Mouse (Mus musculus) kidney, postnatal 0 days (tissue): ENCODE results near the gene Gm10762. TPM values are rescaled to one million over a fixed set of nuclear protein-coding genes. Genes with fewer than 3 reads are reported as not detected.

ENCODE experiments used
- ATAC-seq: fragments of 200-750 bp; cut with Nextera tagmentation; replicated peaks from 2 replicates; pipeline ENCODE4 v1.8.0; 2017; ENCODE audit warnings: low read depth, moderate number of reproducible peaks, moderate TSS enrichment, moderate library complexity; ENCODE audit not compliant: low FRiP score
- DNase-seq: peaks from one replicate; pipeline ENCODE4 v3.0.0-alpha.2; 2016; ENCODE audit warnings: low spot score
- H3K27ac ChIP-seq: fragments of 300-500 bp; sonication (generic); 2 replicates; pipeline ENCODE4 v1.5.1; 2014; ENCODE audit warnings: mild to moderate bottlenecking
- H3K27me3 ChIP-seq: fragments of 300-500 bp; sonication (generic); 2 replicates; pipeline ENCODE4 v1.6.1; 2014; ENCODE audit warnings: low read length, mixed read lengths; ENCODE audit not compliant: insufficient read depth
- H3K36me3 ChIP-seq: fragments of 300-500 bp; sonication (generic); 2 replicates; pipeline ENCODE4 v1.6.1; 2014; ENCODE audit warnings: low read length, mixed read lengths; ENCODE audit not compliant: insufficient read depth
- H3K4me1 ChIP-seq: fragments of 300-500 bp; sonication (generic); replicated peaks from 2 replicates; pipeline ENCODE4 v1.6.1; 2014; ENCODE audit warnings: antibody characterized with exemption, low read length, mixed read lengths; ENCODE audit not compliant: insufficient read depth
- H3K4me2 ChIP-seq: fragments of 300-500 bp; sonication (generic); 2 replicates; pipeline ENCODE4 v1.6.1; 2014; ENCODE audit warnings: mild to moderate bottlenecking, low read length, moderate library complexity, mixed read lengths
- H3K4me3 ChIP-seq: fragments of 300-500 bp; sonication (generic); replicated peaks from 2 replicates; pipeline ENCODE4 v1.5.1; 2014; ENCODE audit warnings: low read depth, low read length
- H3K9ac ChIP-seq: fragments of 300-500 bp; sonication (generic); 2 replicates; pipeline ENCODE4 v1.6.1; 2014; ENCODE audit warnings: low read depth, low read length
- H3K9me3 ChIP-seq: fragments of 300-500 bp; sonication (generic); replicated peaks from 2 replicates; pipeline ENCODE4 v1.6.1; 2016; ENCODE audit warnings: low read length, inconsistent platforms, mixed read lengths
- CTCF ChIP-seq: IDR thresholded peaks from 2 replicates; pipeline ENCODE4 v1.5.1; 2016; ENCODE audit warnings: antibody characterized with exemption, low read depth, mild to moderate bottlenecking, moderate library complexity
- WGBS: fragments of 180-500 bp; shearing (Covaris S2); extraction: QIAGEN DNeasy Blood & Tissue Kit; methylation state at CpG from one replicate; pipeline ENCODE4 v1.1.7; 2014; 5-methylcytosine and 5-hydroxymethylcytosine counted together
- microRNA-seq: library from miRNA; unstranded; fragments of <30 nt; microRNA quantifications from one replicate; pipeline ENCODE4, GENCODE M21; 2016
- polyA plus RNA-seq: library from polyadenylated mRNA; unstranded; fragments of >200 nt; fragmentation: Nextera tagmentation; extraction: Ambion mirVana; gene quantifications from 2 replicates; pipeline ENCODE4 v1.2.1, GENCODE M21; 2015

The Gm10762 gene
- polyA plus RNA-seq, 1 experiment from 2014 or later, result 26.5 TPM

DNA sequence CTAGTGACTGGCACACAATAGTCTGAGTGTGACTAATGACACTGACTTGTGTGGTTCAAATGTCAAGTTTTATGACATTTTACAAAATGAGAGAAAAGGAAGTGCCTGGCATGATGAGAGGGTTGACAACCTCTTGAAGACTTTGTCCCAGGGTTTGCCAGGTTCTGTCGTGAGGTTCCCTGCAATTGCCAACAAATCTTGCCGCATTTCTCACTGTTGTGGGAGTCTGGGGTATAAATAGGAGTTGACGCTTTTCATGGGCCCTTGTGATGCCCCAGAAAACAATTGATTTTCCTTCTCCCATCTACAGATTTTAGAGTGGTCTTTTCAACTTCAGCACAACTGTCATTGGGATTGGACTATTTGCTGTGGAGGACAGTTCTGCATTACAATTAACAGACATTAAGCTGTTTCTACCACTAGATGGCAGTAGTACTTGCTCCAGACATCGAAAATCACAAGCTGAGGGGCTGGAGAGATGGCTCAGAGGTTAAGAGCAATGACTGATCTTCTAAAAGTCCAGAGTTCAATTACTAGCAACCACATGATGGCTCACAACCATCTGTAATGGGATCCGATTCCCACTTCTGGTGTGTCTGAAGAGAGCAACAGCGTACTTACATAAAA, 19.4 kb downstream of the Gm10762 start:
- ATAC-seq, result 0 out of 2 replicates have a peak, but pooled peaks have one; percentile 11
- DNase-seq, result peak; percentile 94
- no peak overlapping the region for H3K4me2 ChIP-seq
- no peak overlapping the region for H3K9ac ChIP-seq
- no peaks in the 10 kb centered on the region for H3K9me3 ChIP-seq
- H3K4me1 ChIP-seq, result no peaks in the 10 kb centered on the region
- TF ChIP-seq CTCF, result peak; percentile 95
- WGBS, result 32% methylated on average over 6 of the region's 6 CpGs
- H3K27me3 ChIP-seq, result no peaks in the 10 kb centered on the region
- no peak overlapping the region for H3K4me3 ChIP-seq
- no peaks in the 10 kb centered on the region for H3K36me3 ChIP-seq
- no peak overlapping the region for H3K27ac ChIP-seq

DNA sequence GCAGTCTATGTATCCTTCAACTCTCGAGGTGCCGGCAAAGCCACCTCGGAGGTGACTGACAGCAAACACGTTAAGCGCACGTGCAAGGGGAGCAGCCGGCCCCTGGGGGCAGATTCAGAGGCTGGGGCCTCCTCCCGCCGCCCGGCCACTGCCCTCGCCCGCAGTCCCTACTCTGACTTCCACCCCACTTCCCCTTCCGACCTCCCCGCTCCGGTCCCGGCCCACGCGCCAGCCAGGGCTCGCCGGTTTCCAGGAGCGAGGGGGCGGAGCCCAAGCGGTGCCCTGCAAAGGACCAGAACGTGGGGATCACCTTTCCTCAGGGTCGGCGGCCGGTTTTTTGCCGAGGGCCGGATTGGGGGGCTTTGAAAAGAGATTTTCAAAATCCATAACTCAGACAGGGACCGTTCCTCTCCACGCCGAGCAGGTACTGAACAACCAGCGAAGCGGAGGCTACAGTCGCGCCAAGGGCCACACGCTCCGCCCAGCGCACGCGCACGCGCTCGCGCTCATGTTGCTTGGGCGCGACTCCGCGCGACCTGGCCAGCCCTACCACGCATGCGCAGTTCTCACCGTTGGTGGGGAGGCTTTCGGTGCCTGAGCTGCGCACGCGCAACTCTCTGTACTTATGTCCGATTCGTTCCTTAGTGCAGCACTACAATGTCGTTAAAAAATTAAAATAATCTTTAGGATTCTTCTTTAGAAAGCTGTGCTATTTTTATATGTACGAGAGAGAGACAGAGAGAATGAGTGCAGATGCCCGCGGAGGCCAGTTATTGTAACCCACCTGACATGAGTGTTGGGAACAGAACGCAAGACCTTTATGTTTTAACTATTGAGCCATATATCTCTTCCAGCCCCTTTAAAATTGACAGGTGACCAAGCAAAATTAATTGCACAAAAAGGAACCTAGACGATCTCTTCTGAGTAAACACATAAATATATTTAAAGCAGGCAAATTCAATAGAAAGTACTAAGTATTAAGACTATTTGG, 23.7 kb downstream of the Gm10762 start, which contains the start of gene Zc3h8:
Gene Zc3h8, minus strand, starts transcription at position 540 of the 991 bp plus-strand sequence.
- ATAC-seq (peak; percentile 90), DNase-seq (peak; percentile 98)
- Histone ChIP-seq H3K4me1 (no peaks in the 10 kb centered on the region), H3K27ac (peak within 1 kb of the TSS; percentile 90), H3K9ac (peak within 1 kb of the TSS; percentile 72), H3K4me3 (peak within 1 kb of the TSS; percentile 74), H3K4me2 (peak within 1 kb of the TSS; percentile 77), H3K9me3 (no peaks in the 10 kb centered on the region), H3K36me3 (no peaks in the 10 kb centered on the region), H3K27me3 (no peaks in the 10 kb centered on the region)
- WGBS, result 1% methylated on average over 64 of the region's 65 CpGs
- TF ChIP-seq CTCF, result no peak

DNA sequence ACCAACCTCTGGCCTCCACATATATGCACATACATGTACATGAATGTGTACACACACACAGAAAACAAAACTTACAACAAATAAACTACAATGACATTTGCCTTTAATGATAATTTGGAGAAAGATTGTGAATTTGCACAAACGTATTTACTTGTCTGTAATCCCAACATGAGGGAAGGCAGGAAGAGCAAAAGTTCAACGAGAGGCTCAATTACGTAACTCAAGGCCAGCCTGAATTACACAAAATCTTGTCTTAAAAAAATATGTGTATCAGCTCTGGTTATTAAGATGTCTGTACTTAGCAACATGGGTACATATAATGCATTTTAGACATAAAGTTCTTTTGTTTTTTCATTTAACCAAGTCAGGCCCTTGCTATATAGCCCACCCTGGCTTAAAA, 31.3 kb downstream of the Gm10762 start:
- no peak for ATAC-seq
- no peak for DNase-seq
- H3K4me1 ChIP-seq, result no peaks in the 10 kb centered on the region
- 76% methylated on average over 3 of the region's 3 CpGs for WGBS
- H3K4me3 ChIP-seq, result no peak overlapping the region
- H3K36me3 ChIP-seq, result 0 out of 2 replicates have a peak, but pooled peaks cover 3% of the 10 kb centered on the region
- TF ChIP-seq CTCF, result no peak
- no peak overlapping the region for H3K27ac ChIP-seq
- H3K4me2 ChIP-seq, result no peak overlapping the region
- no peak overlapping the region for H3K9ac ChIP-seq
- H3K27me3 ChIP-seq, result no peaks in the 10 kb centered on the region
- no peaks in the 10 kb centered on the region for H3K9me3 ChIP-seq

DNA sequence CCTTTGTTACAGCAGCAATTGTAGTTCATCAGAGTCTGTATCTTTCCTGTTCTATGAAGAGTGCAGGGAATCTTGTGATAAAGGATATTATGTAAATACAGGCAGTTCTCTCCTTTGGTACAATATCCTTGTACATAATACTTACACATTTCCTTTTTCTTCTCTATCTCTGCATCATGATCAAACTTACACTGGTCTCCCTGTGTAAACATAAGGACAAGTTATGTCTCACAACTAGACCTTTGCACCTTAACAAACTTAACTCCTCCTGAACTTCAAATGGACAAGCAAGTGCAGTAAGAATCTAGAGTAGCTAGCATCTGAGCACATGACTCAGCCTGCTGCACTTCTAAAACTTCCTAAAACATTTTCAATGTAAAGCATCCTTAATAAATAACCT, 36.8 kb downstream of the Gm10762 start:
- DNase-seq, result no peak
- Histone ChIP-seq H3K36me3 (peaks cover 12% of the 10 kb centered on the region; the same call in 1 of the 2 replicates), H3K4me2 (no peak overlapping the region), H3K4me1 (no peaks in the 10 kb centered on the region), H3K9me3 (no peaks in the 10 kb centered on the region), H3K9ac (no peak overlapping the region), H3K4me3 (no peak overlapping the region), H3K27ac (no peak overlapping the region), H3K27me3 (no peaks in the 10 kb centered on the region)
- ATAC-seq, result no peak
- no peak for TF ChIP-seq CTCF

DNA sequence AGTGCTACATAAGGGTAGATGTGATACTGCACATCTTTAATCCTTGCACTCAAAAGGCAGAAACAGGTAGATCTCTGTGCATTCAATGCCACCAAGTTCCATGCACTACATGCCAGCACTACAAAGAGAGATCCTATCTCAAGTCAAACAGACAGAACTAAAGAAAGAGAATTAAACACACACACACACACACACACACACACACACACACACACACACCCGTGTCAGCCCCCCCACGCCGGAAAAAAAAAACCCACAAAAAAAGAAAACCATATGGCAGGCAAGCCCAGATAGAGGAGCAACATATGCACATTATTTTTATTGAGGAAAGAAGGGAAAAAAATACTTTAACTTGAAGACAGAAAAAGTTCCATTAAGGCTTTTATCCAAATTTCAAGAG, 39.1 kb downstream of the Gm10762 start:
- Histone ChIP-seq H3K4me1 (no peaks in the 10 kb centered on the region), H3K4me2 (no peak overlapping the region), H3K9me3 (no peaks in the 10 kb centered on the region), H3K4me3 (no peak overlapping the region), H3K27me3 (no peaks in the 10 kb centered on the region), H3K36me3 (peaks cover 8% of the 10 kb centered on the region; the same call in 1 of the 2 replicates), H3K9ac (no peak overlapping the region), H3K27ac (no peak overlapping the region)
- DNase-seq (no peak), ATAC-seq (no peak)
- TF ChIP-seq CTCF, result no peak
- 87% methylated on average over 3 of the region's 3 CpGs for WGBS

DNA sequence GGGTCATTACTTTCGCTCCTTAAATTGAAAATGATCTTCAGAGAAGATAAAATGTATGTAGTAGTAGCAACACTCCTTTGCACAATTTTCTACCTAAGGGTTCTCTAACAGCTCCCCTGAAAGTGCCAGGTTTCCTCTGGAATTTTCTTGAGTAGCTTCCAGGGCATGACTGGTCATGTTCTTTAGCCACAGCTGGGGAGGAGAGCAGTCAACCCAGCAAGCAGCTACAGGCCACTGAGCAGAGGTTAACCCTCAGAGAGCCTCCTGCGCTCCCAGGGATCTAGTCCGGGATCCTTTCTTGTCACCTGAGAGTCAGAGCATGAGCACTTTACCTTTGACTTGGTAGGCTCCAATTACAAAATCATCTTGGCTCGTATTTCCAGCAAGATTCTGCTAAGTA, 42.7 kb downstream of the Gm10762 start:
- Histone ChIP-seq H3K9ac (no peak overlapping the region), H3K4me3 (no peak overlapping the region), H3K36me3 (peaks cover 4% of the 10 kb centered on the region; the same call in 1 of the 2 replicates), H3K9me3 (no peaks in the 10 kb centered on the region), H3K4me1 (no peaks in the 10 kb centered on the region), H3K27me3 (no peaks in the 10 kb centered on the region), H3K4me2 (no peak overlapping the region), H3K27ac (no peak overlapping the region)
- WGBS, result 63% methylated on average over 4 of the region's 4 CpGs
- DNase-seq (peak; percentile 19), ATAC-seq (no peak)
- no peak for TF ChIP-seq CTCF

Small RNA genes lying within 50 kb of the gene (microRNA-seq; reads per million reads assigned to microRNA genes)
- gene Gm22859, result not detected

Other genes with a start within 250 kb of the Gm10762 start
- gene Tmem87b, start 149.6 kb downstream of the Gm10762 start, polyA plus RNA-seq, result 33.0 and 33.1 TPM in 2 replicates
- 7.9 and 8.0 TPM in 2 replicates for gene Fbln7, start 104.7 kb downstream of the Gm10762 start, polyA plus RNA-seq
- gene Zc3h8, start 23.6 kb downstream of the Gm10762 start, polyA plus RNA-seq, result 9.1 and 9.4 TPM in 2 replicates
- gene Zc3h6, start 323 bp downstream of the Gm10762 start, polyA plus RNA-seq, result 3.1 and 4.9 TPM in 2 replicates
- 0.05 and 0.11 TPM in 2 replicates for gene Vinac1, start 80.4 kb upstream of the Gm10762 start, polyA plus RNA-seq
- 9.7 and 10.0 TPM in 2 replicates for gene Ttl, start 98.2 kb upstream of the Gm10762 start, polyA plus RNA-seq
- gene Polr1b, start 133.3 kb upstream of the Gm10762 start, polyA plus RNA-seq, result 17.4 and 19.5 TPM in 2 replicates
- gene Chchd5, start 162.0 kb upstream of the Gm10762 start, polyA plus RNA-seq, result 24.9 and 26.8 TPM in 2 replicates
- 12.4 and 15.2 TPM in 2 replicates for gene Slc20a1, start 231.0 kb upstream of the Gm10762 start, polyA plus RNA-seq